Mouse (Mus musculus): ENCODE data around the gene Lgr5. TPM values are rescaled to one million over a fixed set of nuclear protein-coding genes. Genes with fewer than 3 reads are reported as not detected.

The Lgr5 gene
- polyA plus RNA-seq, 1 experiment from 2014 or later: 12.2 TPM

DNA sequence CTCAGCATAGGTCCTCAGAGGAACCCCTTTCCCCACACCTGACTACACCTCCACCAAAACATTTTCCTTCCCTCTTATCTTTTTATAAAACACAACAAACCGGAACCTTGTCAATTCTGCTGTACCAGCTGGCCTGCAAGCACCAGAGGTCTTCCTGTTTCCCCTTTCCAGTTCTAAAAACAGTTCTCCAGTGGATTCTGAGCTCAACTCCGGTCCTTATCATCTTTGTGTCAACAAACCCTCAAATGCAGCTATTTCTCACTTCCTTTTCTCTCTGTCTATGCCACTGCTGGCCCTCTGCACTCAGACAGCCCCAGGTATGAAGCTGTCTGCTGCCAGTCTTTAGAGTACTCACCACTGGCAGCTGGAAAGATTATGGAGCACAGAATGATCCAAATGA is 56.8 kb downstream of the Lgr5 start:
- H3K36me3 ChIP-seq: no peaks in the 10 kb centered on the region
- H3K27me3 ChIP-seq: no peaks in the 10 kb centered on the region
- H3K27ac ChIP-seq (replicated peaks): no peak overlapping the region
- H3K9me3 ChIP-seq (replicated peaks): no peaks in the 10 kb centered on the region
- H3K4me2 ChIP-seq (replicated peaks): no peak overlapping the region
- WGBS: 75% methylated on average over 2 of the region's 2 CpGs
- no peak for ATAC-seq (ENCODE audit: insufficient number of reproducible peaks, low FRiP score, low TSS enrichment, low read depth)
- H3K9ac ChIP-seq: no peak overlapping the region
- no peak overlapping the region for H3K4me3 ChIP-seq (replicated peaks)
- H3K4me1 ChIP-seq: no peaks in the 10 kb centered on the region

DNA sequence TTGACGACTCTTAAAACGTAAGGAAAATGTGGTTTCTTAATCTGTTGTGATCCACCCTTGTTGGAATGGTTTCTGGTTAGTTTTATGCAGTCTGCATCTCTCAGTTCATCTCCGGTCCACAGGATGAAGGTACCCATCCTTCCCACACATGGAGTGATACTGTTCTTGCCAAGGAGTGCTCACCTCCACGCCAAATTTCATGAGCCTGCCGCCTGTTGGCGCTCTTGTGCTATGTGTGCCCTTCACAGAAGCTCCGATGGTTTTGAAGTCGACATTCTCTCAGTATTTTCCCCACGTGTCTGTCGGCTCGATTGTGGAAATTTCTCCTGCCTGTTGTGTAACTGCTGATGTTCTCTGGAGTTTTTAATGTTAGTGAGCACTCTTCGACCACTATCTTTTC is 57.8 kb downstream of the Lgr5 start:
- Histone ChIP-seq H3K4me3 (replicated peaks) (no peak overlapping the region), H3K4me1 (no peaks in the 10 kb centered on the region), H3K9ac (no peak overlapping the region), H3K27me3 (no peaks in the 10 kb centered on the region), H3K36me3 (no peaks in the 10 kb centered on the region), H3K27ac (replicated peaks) (no peak overlapping the region), H3K9me3 (replicated peaks) (no peaks in the 10 kb centered on the region), H3K4me2 (replicated peaks) (no peak overlapping the region)
- 81% methylated on average over 12 of the region's 12 CpGs for WGBS
- ATAC-seq (ENCODE audit: insufficient number of reproducible peaks, low FRiP score, low TSS enrichment, low read depth): no peak

DNA sequence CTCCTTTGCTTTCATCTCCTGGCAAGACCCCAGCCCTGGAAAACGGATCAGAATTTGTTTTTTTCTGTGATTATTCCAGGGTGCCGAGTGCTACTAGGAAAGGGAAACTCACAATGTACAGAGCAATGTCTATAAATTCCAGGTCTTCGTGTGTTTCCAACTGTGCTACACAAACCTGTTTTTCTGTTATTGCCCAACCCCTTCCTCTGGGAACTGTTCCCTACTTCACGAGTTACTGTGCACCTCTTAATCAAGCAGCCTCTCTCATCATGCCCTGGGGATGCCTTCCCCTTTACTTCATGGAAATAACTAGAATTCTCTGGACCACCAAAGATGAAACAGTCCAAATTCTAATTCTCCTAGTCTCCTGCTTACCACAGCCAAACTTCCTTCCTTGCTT is 58.7 kb downstream of the Lgr5 start:
- ATAC-seq (ENCODE audit: insufficient number of reproducible peaks, low FRiP score, low TSS enrichment, low read depth): no peak
- H3K36me3 ChIP-seq: no peaks in the 10 kb centered on the region
- H3K27me3 ChIP-seq: no peaks in the 10 kb centered on the region
- H3K4me1 ChIP-seq: no peaks in the 10 kb centered on the region
- H3K9me3 ChIP-seq (replicated peaks): no peaks in the 10 kb centered on the region
- H3K9ac ChIP-seq: no peak overlapping the region
- no peak overlapping the region for H3K27ac ChIP-seq (replicated peaks)
- no peak overlapping the region for H3K4me3 ChIP-seq (replicated peaks)
- WGBS: 35% methylated on average over 4 of the region's 4 CpGs
- no peak overlapping the region for H3K4me2 ChIP-seq (replicated peaks)

DNA sequence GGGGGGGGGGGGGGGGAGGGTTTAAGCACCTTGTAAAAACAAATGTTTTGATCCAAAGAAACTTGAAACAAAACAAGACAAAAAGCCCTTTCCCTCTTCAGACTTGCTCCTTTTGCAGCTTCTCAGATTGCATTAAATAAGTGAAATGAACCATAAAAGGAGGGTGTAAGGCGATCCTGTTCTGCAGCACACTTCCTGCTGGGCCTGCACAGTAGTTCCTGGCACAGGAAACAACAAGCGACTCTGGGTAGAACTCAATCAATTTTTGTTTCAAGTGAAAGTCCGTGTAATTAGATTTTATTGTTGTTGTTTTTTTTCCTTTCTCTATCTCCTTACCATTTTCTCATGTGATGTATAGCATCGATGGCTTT is 66.5 kb downstream of the Lgr5 start:
- Histone ChIP-seq H3K9ac (no peak overlapping the region), H3K27ac (replicated peaks) (no peak overlapping the region), H3K27me3 (no peaks in the 10 kb centered on the region), H3K9me3 (replicated peaks) (no peaks in the 10 kb centered on the region), H3K36me3 (no peaks in the 10 kb centered on the region), H3K4me3 (replicated peaks) (no peak overlapping the region), H3K4me1 (peaks cover 8% of the 10 kb centered on the region; the same call in 1 of the 2 replicates), H3K4me2 (replicated peaks) (no peak overlapping the region)
- 18% methylated on average over 4 of the region's 4 CpGs for WGBS
- no peak; the same call in 1 of the 2 replicates for ATAC-seq (ENCODE audit: insufficient number of reproducible peaks, low FRiP score, low TSS enrichment, low read depth)

DNA sequence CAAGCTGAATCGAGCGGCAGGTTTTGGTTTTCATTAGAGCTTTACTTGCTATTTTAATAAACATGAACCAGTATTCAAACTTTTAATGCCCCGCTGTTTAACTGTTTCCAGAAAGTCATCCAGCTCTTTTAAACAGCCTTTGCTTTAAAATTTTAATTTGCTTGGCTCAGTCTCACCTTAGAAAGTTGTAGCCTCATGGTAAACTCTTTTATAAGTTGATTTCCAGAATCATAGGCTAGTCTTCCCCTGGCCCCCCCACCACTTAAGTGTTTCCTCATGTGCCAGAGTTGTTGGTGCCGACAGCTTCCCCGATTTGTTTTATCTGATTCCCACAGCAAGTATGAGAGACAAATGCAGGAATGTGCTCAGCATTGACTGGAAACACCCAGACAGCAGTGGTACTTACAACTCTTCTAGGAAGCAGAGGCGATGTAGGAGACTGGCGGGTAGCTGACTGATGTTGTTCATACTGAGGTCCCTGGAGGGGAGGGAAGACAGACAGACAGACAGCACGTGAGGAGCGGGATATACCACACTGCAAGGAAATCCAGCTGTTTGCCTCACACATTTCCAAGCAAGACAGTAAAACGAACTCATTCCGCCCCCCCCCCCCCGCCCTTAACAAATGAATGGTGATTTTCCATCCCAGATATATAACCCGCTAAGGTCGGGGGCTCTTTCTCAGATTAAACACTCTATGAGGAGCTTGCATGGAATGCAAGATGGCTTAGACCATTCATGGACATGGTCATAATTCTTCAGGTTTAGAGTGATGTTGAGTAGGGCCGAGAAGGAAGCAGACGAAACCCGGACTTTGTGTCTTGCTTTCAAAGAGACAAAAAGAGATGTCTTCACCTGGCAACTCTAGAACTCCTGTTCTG is 67.1 kb downstream of the Lgr5 start:
- WGBS: 24% methylated on average over 17 of the region's 17 CpGs
- Histone ChIP-seq H3K4me1 (peaks cover 8% of the 10 kb centered on the region; the same call in 1 of the 2 replicates), H3K27me3 (no peaks in the 10 kb centered on the region), H3K27ac (replicated peaks) (peak overlapping the region; percentile 39; the same call in 1 of the 2 replicates), H3K4me3 (replicated peaks) (no peak overlapping the region; the same call in 1 of the 2 replicates), H3K9ac (no peak overlapping the region), H3K4me2 (replicated peaks) (peak overlapping the region; percentile 31), H3K36me3 (no peaks in the 10 kb centered on the region), H3K9me3 (replicated peaks) (no peaks in the 10 kb centered on the region)
- ATAC-seq (ENCODE audit: insufficient number of reproducible peaks, low FRiP score, low TSS enrichment, low read depth): no peak

DNA sequence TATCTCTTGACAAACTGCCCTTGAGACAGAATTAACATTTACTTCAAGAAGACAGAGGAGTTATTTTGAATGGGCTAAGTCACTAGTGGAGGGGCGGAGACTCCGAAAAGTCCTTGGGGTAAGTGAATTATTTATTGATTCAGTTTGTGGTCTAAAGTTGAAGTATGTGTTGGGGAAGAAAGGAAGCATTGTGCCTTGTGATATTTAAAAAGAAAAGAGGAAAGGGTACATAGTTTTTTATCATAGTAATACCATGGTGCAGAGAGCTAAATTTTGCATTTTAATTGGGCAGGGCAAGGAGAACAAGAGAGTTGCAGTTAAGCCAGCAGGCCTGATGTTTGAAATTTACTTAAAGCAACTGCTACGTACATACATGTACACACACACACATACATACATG is 68.7 kb downstream of the Lgr5 start:
- H3K9ac ChIP-seq: no peak overlapping the region
- no peaks in the 10 kb centered on the region for H3K9me3 ChIP-seq (replicated peaks)
- H3K4me3 ChIP-seq (replicated peaks): no peak overlapping the region
- 82% methylated on average over 3 of the region's 3 CpGs for WGBS
- H3K4me2 ChIP-seq (replicated peaks): no peak overlapping the region
- ATAC-seq (ENCODE audit: insufficient number of reproducible peaks, low FRiP score, low TSS enrichment, low read depth): no peak
- H3K27ac ChIP-seq (replicated peaks): no peak overlapping the region
- H3K4me1 ChIP-seq: peaks cover 8% of the 10 kb centered on the region; the same call in 1 of the 2 replicates
- no peaks in the 10 kb centered on the region for H3K27me3 ChIP-seq
- H3K36me3 ChIP-seq: no peaks in the 10 kb centered on the region

DNA sequence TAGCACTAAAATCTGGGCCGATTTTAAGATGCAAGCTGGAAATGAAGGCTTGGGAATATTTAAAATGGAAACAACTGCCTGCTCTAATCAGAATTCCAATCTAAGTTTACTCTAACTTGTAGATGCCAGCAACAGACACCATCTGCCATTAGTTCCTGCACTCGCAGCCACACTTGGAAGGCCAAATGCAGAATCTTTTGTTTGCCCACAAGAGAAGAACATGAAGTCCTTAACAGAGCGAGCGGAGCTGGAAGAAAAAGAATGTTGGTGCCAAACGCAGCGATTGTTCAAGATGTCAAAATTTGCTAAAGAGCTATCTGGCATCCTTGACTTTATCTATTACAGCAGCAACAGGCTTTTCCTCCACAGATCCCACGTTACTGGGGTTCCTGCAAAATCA is 72.1 kb downstream of the Lgr5 start:
- no peak overlapping the region for H3K9ac ChIP-seq
- H3K27ac ChIP-seq (replicated peaks): no peak overlapping the region
- no peaks in the 10 kb centered on the region for H3K36me3 ChIP-seq
- H3K4me1 ChIP-seq: peaks cover 5% of the 10 kb centered on the region; the same call in 1 of the 2 replicates
- H3K9me3 ChIP-seq (replicated peaks): no peaks in the 10 kb centered on the region
- H3K27me3 ChIP-seq: no peaks in the 10 kb centered on the region
- H3K4me2 ChIP-seq (replicated peaks): no peak overlapping the region
- ATAC-seq (ENCODE audit: insufficient number of reproducible peaks, low FRiP score, low TSS enrichment, low read depth): no peak
- WGBS: 63% methylated on average over 7 of the region's 7 CpGs
- H3K4me3 ChIP-seq (replicated peaks): no peak overlapping the region

DNA sequence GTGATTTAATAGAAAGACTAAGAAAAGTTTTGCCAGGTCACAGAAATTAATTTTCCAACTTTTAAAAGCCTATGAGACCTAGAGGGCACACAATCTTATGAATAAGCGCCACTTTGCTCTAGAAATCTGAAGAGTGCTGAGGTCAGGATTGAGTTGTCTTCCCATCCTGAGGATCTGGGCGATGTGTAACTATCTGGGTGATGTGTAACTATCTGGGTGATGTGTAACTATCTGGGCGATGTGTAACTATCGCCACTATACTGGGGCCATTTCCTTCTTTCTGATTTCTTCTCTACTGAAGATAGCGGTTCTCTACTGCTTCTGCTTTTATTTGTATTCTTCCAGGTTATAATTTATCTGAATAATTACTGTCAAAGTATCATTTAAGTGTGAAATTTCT is 76.6 kb downstream of the Lgr5 start:
- Histone ChIP-seq H3K36me3 (no peaks in the 10 kb centered on the region), H3K4me1 (no peaks in the 10 kb centered on the region), H3K4me3 (replicated peaks) (no peak overlapping the region), H3K27ac (replicated peaks) (no peak overlapping the region), H3K9ac (no peak overlapping the region), H3K4me2 (replicated peaks) (no peak overlapping the region), H3K27me3 (no peaks in the 10 kb centered on the region), H3K9me3 (replicated peaks) (no peaks in the 10 kb centered on the region)
- ATAC-seq (ENCODE audit: insufficient number of reproducible peaks, low FRiP score, low TSS enrichment, low read depth): no peak
- WGBS: 91% methylated on average over 5 of the region's 5 CpGs

DNA sequence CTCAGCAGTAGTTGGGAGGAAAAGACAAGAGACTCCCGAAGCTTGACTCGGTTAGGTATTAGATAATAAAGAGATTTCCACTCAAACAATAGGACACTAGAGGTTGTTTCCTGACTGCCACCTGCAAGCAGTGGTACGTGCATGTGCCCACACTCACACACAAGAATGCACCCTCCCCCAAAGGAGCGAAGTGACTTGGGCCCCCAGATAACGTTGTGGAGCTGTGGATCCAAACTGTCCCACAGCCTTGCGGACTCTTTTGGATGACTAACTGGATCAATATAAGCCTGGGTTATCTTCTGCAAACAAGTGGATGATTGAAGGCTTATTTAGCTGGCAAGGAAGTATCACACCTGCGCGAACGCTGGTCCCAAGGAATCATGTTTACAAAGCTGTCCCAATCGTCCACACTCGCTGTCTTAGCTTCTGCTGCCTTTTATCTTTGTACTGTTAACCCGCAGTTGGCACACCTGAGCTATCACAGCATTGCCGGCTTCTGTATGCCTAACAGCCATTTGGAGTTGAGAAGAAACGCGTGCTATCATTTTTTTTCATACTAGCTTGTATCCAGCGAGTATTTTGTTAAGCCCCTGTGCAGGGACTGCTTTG is 81.8 kb downstream of the Lgr5 start:
- H3K27ac ChIP-seq (replicated peaks): no peak overlapping the region
- no peak overlapping the region for H3K4me3 ChIP-seq (replicated peaks)
- ATAC-seq (ENCODE audit: insufficient number of reproducible peaks, low FRiP score, low TSS enrichment, low read depth): no peak
- 88% methylated on average over 16 of the region's 16 CpGs for WGBS
- no peak overlapping the region for H3K4me2 ChIP-seq (replicated peaks)
- no peak overlapping the region for H3K9ac ChIP-seq
- no peaks in the 10 kb centered on the region for H3K36me3 ChIP-seq
- H3K4me1 ChIP-seq: no peaks in the 10 kb centered on the region
- no peaks in the 10 kb centered on the region for H3K27me3 ChIP-seq
- H3K9me3 ChIP-seq (replicated peaks): no peaks in the 10 kb centered on the region

DNA sequence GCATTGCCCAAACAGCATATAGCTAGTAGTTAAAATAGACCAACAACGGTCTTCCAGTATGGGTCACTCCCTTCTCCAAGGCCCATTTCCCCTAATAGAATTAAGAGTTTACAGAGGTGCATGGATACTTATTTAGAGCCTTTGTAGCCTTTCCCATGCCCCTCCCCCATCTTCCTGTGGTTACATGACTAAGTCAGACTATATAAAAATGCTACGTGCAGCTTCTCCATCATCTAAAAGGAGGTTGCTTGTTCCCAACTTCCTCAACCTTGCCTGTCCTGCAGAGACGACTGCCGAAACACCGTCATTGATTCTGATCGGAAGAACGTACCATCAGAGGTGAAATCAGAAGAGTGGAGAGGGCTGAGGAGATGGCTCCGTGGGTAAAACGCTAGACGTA is 82.4 kb downstream of the Lgr5 start:
- Histone ChIP-seq H3K27me3 (no peaks in the 10 kb centered on the region), H3K9me3 (replicated peaks) (no peaks in the 10 kb centered on the region), H3K27ac (replicated peaks) (no peak overlapping the region), H3K9ac (no peak overlapping the region), H3K4me2 (replicated peaks) (no peak overlapping the region), H3K4me1 (no peaks in the 10 kb centered on the region), H3K36me3 (no peaks in the 10 kb centered on the region), H3K4me3 (replicated peaks) (no peak overlapping the region)
- no peak for ATAC-seq (ENCODE audit: insufficient number of reproducible peaks, low FRiP score, low TSS enrichment, low read depth)
- 90% methylated on average over 10 of the region's 10 CpGs for WGBS

DNA sequence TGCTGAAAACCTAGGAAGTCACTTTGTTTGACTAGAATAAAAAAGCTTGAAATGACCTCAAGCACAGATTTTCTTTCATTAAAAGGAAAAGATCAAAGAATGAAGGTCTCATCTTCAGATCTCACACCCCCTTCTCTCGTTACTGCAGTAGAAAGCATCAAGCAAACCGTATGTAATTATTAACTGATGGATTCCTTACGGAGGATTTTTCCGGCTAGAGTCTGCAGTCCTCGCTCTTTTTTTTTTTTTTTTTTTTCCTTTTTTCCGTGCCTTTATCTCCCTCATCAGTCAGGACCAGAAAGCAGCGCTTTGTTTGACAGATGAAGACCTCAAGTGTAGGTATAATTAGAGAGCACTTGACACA is 93.8 kb downstream of the Lgr5 start:
- no peaks in the 10 kb centered on the region for H3K27me3 ChIP-seq
- WGBS: 5% methylated on average over 7 of the region's 7 CpGs

More for the DNA sequence above, 93.8 kb downstream of the Lgr5 start:
- Histone ChIP-seq H3K9me3 (replicated peaks) (0 out of 2 replicates have a peak, but pooled peaks cover 5% of the 10 kb centered on the region), H3K27ac (replicated peaks) (no peak overlapping the region), H3K4me2 (replicated peaks) (0 out of 2 replicates have a peak overlapping the region, but pooled peaks have one; percentile 21), H3K4me1 (peaks cover 10% of the 10 kb centered on the region), H3K4me3 (replicated peaks) (no peak overlapping the region), H3K36me3 (no peaks in the 10 kb centered on the region), H3K9ac (no peak overlapping the region)
- ATAC-seq (ENCODE audit: insufficient number of reproducible peaks, low FRiP score, low TSS enrichment, low read depth): no peak
